Mouse (Mus musculus) lung, adult 2 months (tissue): ENCODE data around the gene Sstr5. TPM values are rescaled to one million over a fixed set of nuclear protein-coding genes. Genes with fewer than 3 reads are reported as not detected.

Source experiments
- DNase-seq: peaks from one replicate; pipeline ENCODE4 v3.0.0; 2022
- H3K4me1 ChIP-seq: fragments of 200-500 bp; 2 replicates; pipeline ENCODE4 v1.6.1; 2011; ENCODE audit warnings: low read length; ENCODE audit not compliant: control insufficient read depth, insufficient read depth
- H3K4me3 ChIP-seq: fragments of 200-500 bp; replicated peaks from 2 replicates; pipeline ENCODE3; 2011; ENCODE audit warnings: low read depth, mild to moderate bottlenecking, control low read depth, low read length; ENCODE audit errors: extremely low read depth
- CTCF ChIP-seq: fragments of 200-500 bp; IDR thresholded peaks from 2 replicates; pipeline ENCODE4 v1.5.1; 2011; ENCODE audit warnings: mild to moderate bottlenecking, low read length, control low read depth; ENCODE audit not compliant: insufficient read depth
- POLR2A ChIP-seq: fragments of 200-500 bp; IDR thresholded peaks from 2 replicates; pipeline ENCODE4 v1.6.1; 2011; ENCODE audit warnings: low read depth, mild to moderate bottlenecking, control low read depth, low read length, borderline replicate concordance; ENCODE audit errors: extremely low read depth
- whole genome bisulfite sequencing: fragments of 180-500 bp; shearing (Covaris S2); methylation state at CpG from one replicate; pipeline ENCODE4 v1.1.7; 2018; 5-methylcytosine and 5-hydroxymethylcytosine counted together
- polyA plus RNA-seq: library from polyadenylated mRNA; depleted of rRNA; stranded (reverse); fragments of >200 nt; gene quantifications from 2 replicates; pipeline ENCODE4 v1.2.3, GENCODE M21; 2012

Gene Sstr5
- polyA plus RNA-seq, 1 experiment: 0.08 TPM

DNA sequence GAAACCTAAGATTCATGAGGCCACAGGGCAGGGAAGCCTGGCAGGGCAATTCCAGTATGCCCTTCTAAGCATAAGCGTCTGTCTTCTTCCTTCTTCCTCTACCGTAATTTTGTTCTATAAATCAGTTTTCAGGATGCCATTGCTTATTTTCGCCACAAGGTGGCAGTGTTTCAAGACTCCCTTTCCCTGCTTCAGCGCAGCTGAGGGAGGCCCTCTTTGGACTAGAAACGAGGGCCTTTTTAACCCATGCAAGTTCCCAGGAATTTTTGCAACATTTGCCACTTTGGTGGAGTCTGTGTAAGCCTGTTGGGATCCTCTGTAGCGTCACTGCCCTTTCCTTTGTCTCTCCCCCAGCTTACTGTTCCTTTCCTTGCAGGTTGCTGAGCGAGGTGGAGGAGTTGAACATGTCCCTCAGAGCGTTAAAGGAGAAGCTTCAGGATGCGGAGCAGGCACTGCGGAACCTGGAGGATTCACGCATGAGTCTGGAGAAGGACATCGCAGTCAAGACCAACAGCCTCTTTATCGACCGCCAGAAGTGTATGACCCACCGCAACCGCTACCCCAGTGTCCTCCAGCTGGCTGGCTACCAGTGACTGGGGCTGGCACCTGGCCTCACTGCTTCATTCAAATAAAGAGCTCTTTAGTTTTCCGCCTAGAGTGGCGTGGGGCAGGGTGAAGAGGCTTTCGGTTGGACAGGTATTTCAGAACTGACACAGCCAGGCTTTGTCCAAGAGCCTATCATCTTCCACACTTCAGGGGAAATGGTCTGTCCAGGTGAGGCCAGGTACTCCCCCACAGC lies 20.9 kb downstream of the Sstr5 start:
- 27% methylated on average over 19 of the region's 19 CpGs for WGBS
- Histone ChIP-seq H3K4me1 (peaks cover 5% of the 10 kb centered on the region; the same call in 1 of the 2 replicates), H3K4me3 (no peak overlapping the region)
- peak; percentile 43 for DNase-seq
- no peak for TF ChIP-seq POLR2A
- peak; percentile 72 for TF ChIP-seq CTCF

DNA sequence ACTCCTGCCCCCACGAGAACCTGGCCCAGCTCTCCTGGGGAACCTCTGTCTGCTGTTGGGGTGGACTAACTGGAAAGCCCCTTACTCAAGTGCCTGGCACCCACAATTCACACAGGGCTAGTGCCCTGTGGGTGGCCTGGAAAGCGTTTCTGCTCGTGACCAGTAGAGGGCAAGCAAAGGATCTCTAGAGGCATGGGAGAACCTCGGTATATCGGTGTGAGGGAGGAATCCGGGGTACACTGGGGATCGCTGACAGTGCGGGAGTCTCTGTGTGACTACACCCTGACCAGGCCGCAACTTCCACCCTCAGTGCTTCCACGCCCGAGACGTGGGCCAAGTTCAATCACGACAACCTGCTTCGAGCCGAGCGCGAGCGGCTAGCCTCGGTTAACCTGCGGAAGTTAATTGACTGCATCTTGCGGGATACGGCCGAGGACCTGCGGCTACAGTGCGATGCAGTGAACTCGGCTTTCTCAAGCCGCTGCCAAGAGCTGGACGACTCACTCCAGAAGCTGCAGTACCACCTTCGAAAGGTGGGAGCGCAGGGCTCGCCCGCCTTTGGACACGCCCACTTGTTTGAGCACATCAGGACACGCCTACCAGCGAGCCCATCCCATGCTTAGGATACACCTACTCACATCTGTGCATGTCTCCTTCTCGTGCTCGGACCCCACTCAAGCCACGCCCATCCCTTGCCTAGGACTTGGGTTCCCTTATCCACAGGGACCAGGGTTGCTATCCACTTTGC lies 22.6 kb downstream of the Sstr5 start:
- peak overlapping the region; percentile 3 for H3K4me3 ChIP-seq
- WGBS: 1% methylated on average over 38 of the region's 38 CpGs
- no peak for TF ChIP-seq POLR2A
- peak; percentile 69 for TF ChIP-seq CTCF
- peak; percentile 50 for DNase-seq
- H3K4me1 ChIP-seq: peaks cover 5% of the 10 kb centered on the region; the same call in 1 of the 2 replicates

DNA sequence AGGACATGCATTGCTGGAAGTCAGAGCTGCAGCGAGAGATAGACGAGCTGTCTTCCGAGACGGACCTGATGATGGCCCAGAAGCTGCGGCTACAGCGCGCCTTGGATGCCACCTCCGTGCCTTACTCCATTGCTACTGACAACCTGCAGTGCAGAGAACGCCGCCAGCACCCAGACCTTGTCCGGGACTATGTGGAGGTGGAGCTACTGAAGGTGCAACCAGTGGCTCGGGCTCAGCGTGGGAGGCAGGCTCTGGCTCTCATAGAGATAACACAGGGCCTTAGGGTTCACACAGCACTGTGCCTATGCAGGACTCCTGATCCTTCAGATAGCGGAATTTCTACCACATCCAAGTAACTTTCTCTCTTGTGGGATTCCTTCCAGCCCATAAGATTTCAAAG lies 25.0 kb downstream of the Sstr5 start:
- Histone ChIP-seq H3K4me1 (peaks cover 5% of the 10 kb centered on the region; the same call in 1 of the 2 replicates), H3K4me3 (peak overlapping the region; percentile 25)
- 36% methylated on average over 14 of the region's 14 CpGs for WGBS
- TF ChIP-seq POLR2A: no peak
- no peak for TF ChIP-seq CTCF
- DNase-seq: peak; percentile 24

DNA sequence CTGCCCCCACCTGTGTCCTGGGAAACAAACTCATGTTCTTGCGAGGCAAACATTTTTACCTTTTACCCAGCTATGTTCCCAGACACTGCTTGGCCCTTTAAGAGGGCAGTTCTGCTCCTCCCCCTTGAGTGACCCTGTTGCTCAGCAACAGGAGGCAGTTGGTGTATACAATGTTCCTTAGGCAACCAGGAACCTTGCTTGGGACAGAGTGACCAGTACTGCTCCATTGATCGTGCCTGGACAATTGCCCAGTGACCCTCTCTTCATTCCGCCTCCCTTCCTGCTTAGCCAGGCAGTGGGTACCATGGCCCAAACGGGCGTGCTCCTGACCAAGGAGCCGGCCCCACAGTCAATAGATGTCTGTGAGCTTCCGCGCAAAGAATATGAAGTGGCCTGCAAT lies 25.7 kb downstream of the Sstr5 start:
- DNase-seq: peak; percentile 47
- WGBS: 31% methylated on average over 8 of the region's 8 CpGs
- Histone ChIP-seq H3K4me1 (peaks cover 5% of the 10 kb centered on the region; the same call in 1 of the 2 replicates), H3K4me3 (peak overlapping the region; percentile 4)
- TF ChIP-seq CTCF: no peak
- TF ChIP-seq POLR2A: no peak

DNA sequence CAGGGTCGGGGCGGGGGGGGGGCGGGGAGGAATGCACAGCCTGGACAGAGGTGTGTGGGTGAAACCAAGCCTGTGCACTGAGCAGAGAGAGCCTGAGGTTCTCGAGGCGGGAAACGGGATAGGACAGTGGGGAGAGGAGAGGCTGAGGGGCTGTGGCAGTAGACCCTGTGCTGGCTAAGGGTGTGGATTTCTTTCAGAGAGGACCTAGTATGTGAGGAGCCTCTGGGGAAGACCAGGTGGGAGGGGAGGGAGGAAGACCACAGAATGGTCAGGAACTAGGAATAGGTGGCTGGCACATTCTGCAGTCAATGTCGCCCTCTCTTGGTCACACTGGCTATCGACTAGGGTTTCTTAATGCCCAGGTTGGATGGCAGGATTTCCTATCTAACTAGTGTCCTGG lies 27.3 kb downstream of the Sstr5 start:
- H3K4me1 ChIP-seq: peaks cover 5% of the 10 kb centered on the region; the same call in 1 of the 2 replicates
- WGBS: 19% methylated on average over 8 of the region's 8 CpGs
- H3K4me3 ChIP-seq: no peak overlapping the region
- DNase-seq: peak; percentile 50
- TF ChIP-seq CTCF (peak; percentile 83), POLR2A (no peak)

DNA sequence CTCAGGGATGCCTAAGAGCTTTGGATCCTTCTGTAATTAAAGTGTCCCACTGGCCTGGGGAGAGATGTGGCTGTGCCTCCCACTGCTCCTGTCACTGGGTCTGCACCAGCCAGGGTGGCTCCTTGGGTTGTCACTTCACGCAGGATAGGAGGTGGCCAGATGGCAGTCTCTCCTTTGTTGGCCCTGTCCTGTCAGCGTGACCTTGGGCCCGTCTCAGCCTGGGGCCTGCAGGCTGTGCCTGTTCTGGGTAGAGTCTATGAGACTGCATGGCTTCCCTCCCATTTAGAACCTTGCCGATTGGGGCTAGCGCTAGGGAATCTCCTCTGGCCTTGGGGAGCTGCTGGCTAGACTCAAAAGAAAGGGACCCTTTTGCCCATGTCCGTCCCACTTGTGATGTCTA lies 28.8 kb downstream of the Sstr5 start:
- WGBS: 66% methylated on average over 6 of the region's 6 CpGs
- H3K4me3 ChIP-seq: no peak overlapping the region
- no peaks in the 10 kb centered on the region for H3K4me1 ChIP-seq
- no peak for DNase-seq
- no peak for TF ChIP-seq POLR2A

DNA sequence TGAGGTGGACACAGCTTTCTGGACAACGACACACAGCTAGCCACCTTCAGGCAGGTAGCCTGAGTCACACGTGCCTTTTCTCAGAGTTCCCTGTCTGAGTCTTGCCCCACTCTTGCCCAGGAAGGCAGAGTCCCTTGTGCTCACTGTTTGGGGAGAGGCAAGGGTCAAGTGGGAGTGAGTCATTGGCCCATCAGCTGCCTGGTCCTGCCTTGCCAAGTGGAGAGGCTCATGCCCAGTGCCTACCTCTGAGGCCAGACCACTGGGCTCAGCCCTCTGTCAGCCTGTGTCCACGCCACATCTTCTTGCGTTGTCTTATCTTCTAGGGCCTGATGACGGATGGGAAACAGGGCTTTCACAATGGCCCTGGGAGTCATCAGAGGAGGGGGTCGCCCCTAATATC lies 29.3 kb downstream of the Sstr5 start:
- Histone ChIP-seq H3K4me1 (no peaks in the 10 kb centered on the region), H3K4me3 (no peak overlapping the region)
- WGBS: 28% methylated on average over 6 of the region's 6 CpGs
- TF ChIP-seq CTCF: no peak
- no peak for TF ChIP-seq POLR2A
- no peak for DNase-seq

DNA sequence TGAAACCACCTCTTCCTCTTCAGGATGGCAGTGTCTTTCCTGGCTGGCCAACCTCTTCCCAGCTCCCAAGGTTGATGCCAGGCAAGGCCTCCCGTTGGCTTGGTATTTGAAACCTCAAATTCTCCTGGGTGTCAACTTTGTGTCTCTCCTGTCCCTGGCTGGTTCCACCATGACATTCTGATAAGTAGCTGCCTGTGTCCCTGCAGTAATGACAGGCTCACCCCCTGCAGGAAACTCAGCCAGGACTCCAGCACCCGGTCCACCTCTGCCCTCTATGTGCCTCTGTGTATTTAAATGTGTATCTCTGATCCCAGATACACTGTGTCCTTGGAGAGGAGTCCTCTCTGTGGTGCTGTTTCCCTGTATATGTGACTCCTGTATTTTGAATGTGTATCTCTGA lies 30.8 kb downstream of the Sstr5 start:
- WGBS: 73% methylated on average over 2 of the region's 2 CpGs
- Histone ChIP-seq H3K4me3 (no peak overlapping the region), H3K4me1 (no peaks in the 10 kb centered on the region)
- DNase-seq: no peak
- TF ChIP-seq POLR2A: no peak
- TF ChIP-seq CTCF: no peak

DNA sequence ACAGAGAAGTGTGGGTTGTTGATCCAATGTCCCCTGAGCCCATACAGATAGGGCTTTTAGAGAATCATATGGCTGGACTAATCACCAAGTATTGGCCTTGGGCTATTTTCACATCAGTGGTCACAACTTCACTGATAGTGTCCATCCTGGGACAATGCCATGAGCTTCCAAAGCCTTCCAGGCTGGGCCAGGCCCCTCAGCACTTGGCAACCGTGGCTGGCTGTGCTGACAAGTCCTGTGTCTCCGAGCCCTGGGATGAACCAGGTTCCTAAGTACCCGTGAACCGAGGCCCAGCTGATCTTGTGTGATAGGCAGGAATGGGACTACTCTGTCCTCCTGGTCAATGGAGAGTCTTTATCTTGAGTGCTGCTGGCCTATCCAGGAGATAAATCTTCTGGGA lies 33.0 kb downstream of the Sstr5 start:
- WGBS: 69% methylated on average over 4 of the region's 4 CpGs
- no peak overlapping the region for H3K4me3 ChIP-seq
- H3K4me1 ChIP-seq: no peaks in the 10 kb centered on the region
- TF ChIP-seq POLR2A (no peak), CTCF (no peak)
- DNase-seq: no peak

DNA sequence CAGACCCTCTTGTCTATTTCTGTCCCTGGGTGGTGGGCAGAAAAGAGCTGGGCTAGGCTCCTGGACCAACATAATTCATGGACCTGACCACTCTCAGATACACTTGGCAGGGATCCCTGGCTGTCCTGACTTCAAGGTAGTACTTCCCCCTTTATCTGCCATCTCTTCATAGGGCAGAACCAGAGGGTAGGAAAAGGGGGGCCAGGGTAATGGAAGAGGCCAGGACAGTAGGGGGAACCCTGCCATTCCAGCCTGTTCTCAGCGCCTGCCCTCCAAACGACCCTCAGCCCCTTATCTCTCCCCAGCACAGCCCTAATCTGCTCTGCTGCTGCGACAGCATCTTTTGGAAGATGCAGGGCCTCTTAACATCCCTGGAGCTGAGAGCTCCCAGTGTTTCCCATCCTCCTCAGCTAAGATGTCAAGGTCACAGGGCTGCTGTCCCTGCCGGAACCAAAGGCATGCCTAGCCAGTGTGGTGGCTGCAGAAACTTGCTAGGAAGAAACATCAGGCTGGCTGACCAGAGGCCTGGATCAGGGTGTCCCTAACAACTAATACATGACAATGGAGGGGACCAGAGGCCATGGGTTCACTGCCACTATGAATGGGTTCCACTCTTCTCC lies 33.7 kb downstream of the Sstr5 start:
- DNase-seq: no peak
- Histone ChIP-seq H3K4me1 (no peaks in the 10 kb centered on the region), H3K4me3 (no peak overlapping the region)
- TF ChIP-seq POLR2A (no peak), CTCF (no peak)
- 46% methylated on average over 4 of the region's 4 CpGs for WGBS
